Comparison of ENCODE assay signal across 13 mouse cellular contexts in the genomic region with DNA sequence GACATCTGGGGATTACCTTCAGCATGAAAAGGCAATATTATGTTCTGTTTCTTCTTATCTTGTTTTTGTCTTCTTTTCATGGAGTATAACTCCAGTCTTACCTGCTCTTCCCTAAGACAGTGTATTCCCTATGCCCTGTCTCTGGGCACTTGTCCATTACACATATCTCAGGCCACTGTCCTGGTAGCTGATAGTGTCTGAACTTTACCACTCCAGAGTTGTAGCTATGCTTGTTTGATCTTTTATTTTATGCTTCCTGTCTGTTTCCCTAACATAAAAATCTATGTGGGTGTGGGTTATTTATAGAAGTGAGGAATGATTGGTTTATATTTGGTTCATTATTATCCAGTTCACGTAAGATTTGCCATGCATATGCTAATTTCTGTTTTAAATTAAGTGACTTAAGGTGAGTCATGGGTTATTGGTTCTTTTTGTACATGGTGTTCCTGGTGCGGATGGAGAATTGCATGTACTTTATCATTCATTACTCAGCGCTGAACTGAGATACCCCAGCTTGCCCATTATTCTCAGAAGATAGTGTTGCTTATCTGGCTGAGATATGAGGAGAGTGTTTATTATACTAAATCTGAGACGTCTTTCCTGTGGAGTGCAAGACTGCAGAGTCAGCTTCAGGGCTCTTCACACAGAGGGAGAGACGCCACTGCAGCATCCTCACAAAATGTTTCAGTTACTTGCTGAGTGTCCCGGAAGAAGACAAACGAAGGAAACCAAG. TPM values are rescaled to one million over a fixed set of nuclear protein-coding genes. Genes with fewer than 3 reads are reported as not detected.
"Had no signal": no experiment of that assay in that cellular context is flagged by ENCODE, and none has a peak within 500 bp of the region (broad histone marks: within the 10 kb centered on the region; RNA-seq: fewer than 3 reads in every experiment).

No protein-coding gene starts in this region.

- H3K36me3 ChIP-seq: limb, embryonic 10.5 days; liver, embryonic 15.5 days; lung, embryonic 15.5 days; midbrain, embryonic 13.5 days had no signal

- H3K4me2 ChIP-seq: liver, embryonic 15.5 days; lung, embryonic 15.5 days; midbrain, embryonic 13.5 days had no signal

- H3K9ac ChIP-seq: liver, embryonic 15.5 days; lung, embryonic 15.5 days; midbrain, embryonic 13.5 days had no signal

- H3K27me3 ChIP-seq: liver, embryonic 15.5 days; lung, embryonic 15.5 days; midbrain, embryonic 13.5 days had no signal

- DNase-seq: kidney, adult 18-20 months; kidney, postnatal 10 days; kidney, postnatal 4 days; lung, postnatal 36 days; right cerebral cortex, postnatal 25 days; thymus, postnatal 14 days had no signal

- ATAC-seq: midbrain, embryonic 13.5 days had no signal

- H3K4me1 ChIP-seq: limb, embryonic 10.5 days; liver, embryonic 15.5 days; lung, embryonic 15.5 days; midbrain, embryonic 13.5 days had no signal

- H3K27ac ChIP-seq: layer of hippocampus, adult 2 months; limb, embryonic 10.5 days; liver, embryonic 15.5 days; lung, embryonic 15.5 days; midbrain, embryonic 13.5 days; stomach, postnatal 0 days had no signal

- H3K4me3 ChIP-seq: layer of hippocampus, adult 2 months; limb, embryonic 10.5 days; liver, embryonic 15.5 days; lung, embryonic 15.5 days; midbrain, embryonic 13.5 days had no signal

- H3K9me3 ChIP-seq: limb, embryonic 10.5 days; liver, embryonic 15.5 days; lung, embryonic 15.5 days; midbrain, embryonic 13.5 days had no signal

RNA-seq across cellular contexts. Expression of a gene that starts 17.2 kb away (rescaled TPM):
- total RNA-seq: megakaryocyte progenitor cell, adult 5-6 weeks had no signal
- polyA plus RNA-seq: limb, embryonic 10.5 days; lung, embryonic 15.5 days; midbrain, embryonic 13.5 days had no signal
